Mouse (Mus musculus) layer of hippocampus, adult 9-11 months (tissue): ENCODE measurements around the gene Usp48.

Experiments used
- DNase-seq: peaks from one replicate; pipeline ENCODE4 v3.0.0; 2022

Usp48 gene

DNA sequence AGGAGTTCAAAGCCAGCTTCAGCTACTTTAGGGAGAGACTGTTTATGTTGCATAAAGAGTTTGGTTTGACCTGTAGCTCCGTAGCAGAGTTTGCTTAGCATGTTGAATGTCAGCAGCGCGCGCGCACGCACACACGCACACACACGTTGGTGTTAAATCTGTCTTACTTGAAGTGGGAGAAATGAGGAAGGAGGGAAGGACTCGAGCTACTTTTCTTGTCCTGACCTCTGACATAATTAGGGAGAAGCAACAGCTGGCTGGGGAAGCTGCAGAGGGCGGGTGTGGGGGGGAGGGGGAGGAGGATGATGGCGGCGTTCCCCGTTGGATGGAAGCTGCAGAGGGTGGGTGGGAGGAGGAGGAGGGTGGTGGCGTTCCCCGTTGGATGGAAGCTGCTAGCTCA, 16.7 kb downstream of the Usp48 start:
- no peak for DNase-seq

DNA sequence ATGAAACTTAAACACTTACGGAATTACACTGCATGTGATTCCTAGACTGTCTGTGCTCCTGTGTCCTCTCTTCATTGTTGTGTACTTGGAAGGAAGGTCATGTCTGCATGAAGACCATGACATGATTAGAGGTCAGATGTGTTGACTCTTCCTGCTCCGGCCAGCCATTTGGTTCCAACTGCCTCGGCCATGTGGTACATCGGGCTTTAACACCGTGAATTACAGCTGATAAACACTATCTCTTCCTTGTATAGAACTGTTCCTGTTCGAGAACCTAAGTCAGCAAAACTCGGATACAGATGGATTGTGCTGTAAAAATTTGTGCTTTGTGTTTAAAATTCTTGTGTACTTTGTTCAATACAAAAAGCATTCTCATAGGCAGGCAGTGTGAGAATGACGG, 29.3 kb downstream of the Usp48 start:
- DNase-seq: no peak

DNA sequence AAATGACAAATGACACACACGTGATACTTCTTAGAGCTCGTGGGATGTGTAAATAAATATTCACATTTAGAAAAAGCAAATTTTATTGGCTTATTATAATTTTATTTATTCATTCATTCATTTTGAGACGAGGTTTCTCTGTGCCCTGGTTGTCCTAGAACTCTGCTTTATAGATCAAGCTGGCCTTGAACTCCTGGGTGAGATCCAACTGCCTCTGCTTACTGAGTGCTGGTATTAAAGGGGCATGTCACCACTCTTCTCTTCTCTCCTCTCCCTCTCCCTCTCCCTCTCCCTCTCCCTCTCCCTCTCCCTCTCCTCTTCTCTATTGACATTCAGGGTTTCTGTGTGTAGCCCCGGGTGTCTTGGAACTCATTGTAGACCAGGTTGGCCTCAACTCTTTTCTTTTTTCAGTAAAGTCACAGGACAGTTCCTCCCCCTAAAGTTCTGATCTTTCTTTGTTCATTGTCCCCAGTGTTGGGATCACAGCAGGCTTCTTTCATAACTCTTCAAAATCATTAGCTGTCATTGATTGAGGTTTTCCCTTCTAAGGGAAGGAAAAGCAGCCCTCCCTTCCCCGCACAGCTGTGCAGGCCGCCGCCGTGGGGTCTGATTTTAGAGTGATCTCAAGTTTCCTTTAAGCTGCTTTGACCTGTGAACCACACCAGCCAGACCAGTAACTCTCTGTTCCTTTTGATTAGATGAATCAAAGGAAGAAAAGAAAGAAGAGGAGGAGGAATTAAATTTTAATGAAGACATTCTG, 34.1 kb downstream of the Usp48 start:
- no peak for DNase-seq

DNA sequence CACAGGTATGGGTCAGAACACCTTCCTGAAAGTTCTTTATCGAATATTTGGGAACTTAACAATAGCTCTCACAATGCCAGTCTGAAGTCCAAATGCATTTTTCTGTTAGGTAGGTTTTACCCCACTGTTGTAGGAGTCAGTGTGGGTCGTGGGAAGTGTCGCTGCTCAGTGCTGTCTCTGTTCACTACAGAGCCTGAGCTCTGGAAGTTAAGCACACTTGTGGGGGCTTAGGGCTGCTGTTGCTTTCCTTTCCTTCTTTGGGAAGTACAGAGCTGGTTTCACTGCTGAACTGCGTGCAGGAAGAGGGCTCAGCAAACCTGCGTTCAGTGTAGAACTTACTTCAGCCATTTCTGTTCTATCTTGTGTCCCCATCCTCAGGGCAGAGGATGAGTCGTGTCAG, 34.8 kb downstream of the Usp48 start:
- no peak for DNase-seq

DNA sequence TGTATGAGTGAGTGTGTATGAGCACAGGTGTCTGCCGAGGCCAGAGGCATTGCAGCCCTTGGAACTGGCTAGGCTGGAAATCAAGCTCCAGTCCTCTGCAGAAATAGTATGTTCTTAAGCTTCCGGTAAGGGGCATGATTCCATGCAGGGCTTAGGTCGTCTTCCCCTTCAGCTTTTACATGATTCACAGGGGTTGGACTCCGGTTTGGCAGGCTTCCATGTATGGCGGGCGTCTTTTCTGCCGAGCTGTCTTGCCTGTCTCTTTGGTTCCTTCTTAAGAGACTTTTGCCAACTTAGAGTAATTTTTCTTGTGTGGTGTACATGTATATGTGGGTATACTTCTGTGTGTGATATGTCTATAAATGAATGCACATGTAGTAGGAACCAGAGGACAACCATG, 35.8 kb downstream of the Usp48 start:
- no peak for DNase-seq

DNA sequence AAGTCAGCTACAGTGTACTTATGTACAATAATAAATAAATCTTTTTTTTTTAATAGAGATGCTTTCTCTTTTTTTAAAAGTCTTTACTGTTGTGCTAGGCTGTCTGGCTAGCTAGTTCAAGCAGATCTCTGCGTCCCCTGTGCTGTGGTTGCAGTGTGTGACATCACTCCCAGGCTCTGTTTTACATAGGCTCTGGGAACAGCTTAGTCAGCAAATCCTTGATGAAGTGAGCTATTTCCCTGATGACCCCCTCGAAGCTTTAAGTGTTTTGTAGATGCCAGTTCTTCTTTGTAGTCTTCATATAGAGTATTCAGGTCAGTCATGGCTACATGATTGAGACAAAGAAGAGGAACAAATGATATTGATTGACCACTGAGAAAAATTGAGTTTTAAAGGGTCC, 36.6 kb downstream of the Usp48 start:
- no peak for DNase-seq

DNA sequence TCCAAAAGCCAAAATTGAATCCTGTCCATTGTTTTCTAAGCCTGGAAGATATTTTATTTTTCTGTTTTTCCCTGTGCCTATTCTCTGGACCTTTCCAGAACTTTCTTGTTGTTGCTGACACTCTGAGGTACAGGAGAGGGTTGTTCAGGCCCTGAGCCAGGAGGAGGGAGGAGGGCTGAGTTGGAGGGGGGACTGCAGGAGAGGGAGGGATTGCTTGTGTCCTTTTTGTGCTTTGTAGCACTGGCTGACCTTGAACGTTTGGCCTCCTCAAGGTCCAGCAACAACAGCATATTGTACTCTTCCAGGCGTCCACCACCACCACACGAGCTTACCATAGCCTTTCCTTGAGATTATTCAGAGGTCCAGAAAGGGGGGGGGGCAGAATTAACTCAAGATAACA, 38.0 kb downstream of the Usp48 start:
- no peak for DNase-seq

DNA sequence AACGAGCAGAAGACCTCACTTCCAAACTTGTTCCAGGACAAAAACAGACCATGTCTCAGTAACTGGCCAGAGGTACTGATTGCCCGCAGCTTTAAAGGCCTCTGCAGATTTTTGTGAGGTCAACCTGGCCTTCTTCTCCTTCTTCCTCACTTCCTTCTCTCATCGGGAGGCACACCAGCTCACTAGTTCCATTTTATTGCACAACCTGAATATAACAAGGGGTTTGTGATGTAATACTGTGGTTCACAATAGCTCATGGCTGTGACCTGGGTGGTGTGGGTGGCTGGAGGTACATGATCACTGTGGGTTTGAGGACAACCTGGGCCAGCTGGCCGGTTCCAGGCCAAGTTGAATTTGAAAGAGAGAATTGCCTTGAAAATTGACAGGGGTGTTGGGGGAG, 39.8 kb downstream of the Usp48 start:
- no peak for DNase-seq

DNA sequence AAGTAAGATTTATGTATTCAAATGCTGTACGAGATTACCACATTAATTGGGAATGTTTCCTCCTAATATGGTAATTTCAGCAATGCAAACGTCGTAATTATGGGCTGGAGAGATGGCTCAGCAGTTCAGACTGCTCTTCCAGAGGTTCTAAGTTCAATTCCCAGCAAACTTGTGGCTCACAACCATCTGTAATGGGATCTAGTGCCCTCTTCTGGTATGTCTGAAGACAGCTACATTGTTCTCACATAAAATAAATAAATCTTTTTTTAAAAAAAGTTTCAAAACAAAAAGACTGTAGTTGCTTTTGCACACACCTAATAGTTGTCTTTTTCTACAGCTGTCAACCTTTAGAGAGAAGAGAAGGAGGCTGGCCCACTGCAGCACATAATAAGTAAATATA, 43.0 kb downstream of the Usp48 start:
- DNase-seq: no peak

DNA sequence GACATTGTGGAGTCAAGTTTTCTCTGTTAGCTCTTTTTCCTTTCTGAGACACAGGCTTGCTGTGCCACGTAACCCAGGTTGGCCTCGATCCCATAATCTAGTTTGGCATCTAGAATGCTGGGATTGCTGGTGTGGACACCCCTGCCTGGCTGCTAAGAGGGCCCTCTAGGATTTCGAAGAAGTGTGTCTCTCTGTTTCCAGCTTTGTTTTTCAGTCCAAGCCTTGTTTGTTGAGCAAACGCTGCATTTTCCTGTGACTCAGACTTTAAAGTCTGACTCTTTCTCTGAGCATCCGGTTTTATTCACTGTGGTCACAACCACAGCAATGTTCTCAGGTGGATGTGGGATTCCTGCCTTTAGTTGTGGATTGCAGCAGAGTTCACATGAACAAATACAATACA, 48.0 kb downstream of the Usp48 start:
- no peak for DNase-seq

DNA sequence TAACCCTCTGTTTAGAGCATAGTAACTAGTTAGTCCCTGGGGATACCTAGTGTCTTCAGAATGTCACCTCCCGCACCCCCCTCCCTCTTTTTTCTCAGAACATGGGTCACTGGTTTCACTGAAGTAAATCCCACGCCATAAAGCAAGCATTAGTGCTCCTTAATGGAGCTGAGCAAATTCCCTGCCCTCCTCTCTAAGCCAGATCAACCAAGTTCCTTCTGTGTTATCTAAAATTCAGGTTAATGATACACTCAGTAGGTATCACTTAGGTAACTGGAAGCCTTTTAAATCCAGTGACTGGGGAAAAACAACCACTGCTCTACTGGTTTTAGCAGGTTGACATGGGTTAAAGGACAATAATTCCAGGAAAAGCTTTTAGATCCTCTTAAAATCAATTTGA, 48.5 kb downstream of the Usp48 start:
- DNase-seq: no peak

DNA sequence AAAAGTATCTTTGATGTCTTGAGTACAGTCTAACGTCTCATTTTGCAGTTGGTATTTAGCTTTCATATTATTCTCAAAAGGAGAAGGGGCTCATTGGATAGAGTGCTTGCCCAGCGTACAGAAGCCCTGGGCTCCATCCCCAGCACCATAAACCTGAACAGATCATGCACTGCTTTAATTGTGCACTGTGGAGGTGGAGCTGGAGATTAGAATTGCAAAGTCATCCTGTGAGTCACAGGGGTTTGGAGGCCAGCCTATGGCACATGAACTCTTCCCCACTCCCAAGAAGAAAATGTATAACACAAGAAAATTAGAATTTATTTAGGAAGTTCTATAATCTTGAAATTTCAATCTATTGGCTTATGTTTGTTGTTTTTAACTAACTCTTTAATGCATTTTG, 49.9 kb downstream of the Usp48 start:
- DNase-seq: no peak

DNA sequence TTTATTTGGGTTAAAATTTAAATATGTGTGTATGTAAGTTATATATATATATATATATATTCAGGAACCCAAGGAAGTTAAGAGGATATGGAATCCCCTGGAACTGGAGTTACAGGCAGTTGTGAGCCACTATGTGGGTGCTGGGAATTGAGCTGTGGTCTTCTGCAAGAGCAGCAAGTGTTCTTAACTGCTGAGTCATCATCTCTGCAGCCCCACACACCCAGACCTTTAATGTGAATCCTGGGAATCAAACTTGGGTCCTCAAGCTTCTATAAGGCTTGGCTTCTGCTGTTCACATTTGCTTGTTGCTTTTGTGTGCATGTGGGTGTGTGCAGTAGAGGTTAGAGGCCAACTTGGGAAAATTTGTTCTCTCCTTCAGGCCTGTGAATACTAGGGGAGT, 52.7 kb downstream of the Usp48 start:
- no peak for DNase-seq

DNA sequence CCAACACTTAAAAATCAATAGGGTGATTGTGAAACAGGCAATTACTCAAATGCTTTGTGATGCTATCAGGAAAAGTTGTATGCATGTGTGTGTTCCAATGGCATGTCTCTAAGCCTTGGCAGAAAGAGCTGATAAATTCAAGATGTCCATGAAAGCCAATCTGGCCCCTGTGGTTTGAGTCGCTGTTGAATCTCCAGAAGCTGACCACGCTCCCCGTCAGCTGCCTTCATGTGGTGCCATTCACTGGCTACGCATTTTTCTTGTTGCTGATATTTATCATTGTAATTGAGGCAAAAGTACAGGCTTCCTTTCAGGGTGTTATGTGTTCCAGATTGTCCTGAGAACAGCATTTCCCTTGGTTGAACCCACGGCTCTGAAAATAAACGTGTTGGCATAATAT, 54.1 kb downstream of the Usp48 start:
- DNase-seq: no peak

DNA sequence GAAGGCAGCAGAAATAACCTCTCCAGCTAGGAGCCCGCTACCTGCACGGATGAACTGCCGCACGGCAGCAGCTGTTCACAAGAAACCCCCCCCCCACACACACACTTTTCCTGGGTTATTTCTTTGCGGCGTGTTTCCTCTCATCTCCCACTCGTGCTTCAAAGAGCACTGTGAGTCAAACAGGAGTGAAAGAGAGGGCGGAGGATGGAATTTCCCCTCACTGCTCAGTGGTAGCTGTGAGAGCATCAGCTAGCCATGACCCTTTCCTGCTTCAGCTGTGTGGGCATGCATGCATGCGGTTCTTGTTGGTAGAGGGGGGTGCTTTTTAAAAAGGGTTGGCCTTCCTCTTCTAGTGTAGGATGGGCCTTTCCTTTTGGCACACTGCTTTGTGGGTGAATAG, 54.7 kb downstream of the Usp48 start:
- DNase-seq: no peak

DNA sequence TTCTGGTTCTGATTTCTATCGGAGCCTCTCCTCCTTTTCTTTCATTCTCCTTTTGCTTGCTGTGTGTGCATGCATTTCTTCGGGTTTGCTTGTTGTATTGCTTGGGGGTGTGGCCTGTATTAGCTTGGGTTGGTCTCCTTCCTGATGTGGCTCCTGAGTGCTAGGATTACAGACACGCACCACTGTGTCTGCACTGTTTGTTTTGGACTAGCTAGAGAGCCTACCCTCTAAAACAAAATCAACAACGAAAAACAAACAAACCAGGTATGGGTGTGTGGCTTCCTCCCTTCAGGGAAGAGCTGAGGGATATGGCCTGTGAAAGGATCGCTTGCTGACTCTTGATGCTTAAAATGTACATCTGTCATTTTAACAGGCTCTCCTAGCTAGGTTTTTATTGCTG, 57.4 kb downstream of the Usp48 start:
- no peak for DNase-seq

DNA sequence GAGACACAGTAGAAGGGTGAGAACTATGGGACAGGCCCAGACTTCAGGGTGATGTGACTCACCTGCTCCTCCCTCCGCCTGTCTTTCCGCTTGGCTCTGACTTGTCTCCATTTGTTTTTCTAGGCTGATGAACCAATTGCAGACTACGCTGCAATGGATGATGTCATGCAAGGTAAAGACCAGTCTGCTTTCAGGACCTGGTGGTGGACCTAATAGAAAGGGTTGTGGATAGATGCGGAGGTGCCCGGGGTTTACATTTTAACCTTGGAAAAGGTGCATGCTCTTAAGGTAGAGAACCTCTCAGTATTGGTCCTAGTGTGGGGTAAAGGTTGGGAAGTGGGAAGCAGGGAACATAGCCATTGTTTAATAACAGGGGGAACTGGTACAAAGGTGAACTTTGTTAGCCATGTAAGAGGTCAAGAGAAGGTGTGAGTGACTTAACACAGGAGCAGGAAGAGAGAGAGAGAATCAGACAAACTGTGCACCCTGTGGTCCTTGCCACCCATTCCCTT, 59.3 kb downstream of the Usp48 start:
- DNase-seq: no peak

DNA sequence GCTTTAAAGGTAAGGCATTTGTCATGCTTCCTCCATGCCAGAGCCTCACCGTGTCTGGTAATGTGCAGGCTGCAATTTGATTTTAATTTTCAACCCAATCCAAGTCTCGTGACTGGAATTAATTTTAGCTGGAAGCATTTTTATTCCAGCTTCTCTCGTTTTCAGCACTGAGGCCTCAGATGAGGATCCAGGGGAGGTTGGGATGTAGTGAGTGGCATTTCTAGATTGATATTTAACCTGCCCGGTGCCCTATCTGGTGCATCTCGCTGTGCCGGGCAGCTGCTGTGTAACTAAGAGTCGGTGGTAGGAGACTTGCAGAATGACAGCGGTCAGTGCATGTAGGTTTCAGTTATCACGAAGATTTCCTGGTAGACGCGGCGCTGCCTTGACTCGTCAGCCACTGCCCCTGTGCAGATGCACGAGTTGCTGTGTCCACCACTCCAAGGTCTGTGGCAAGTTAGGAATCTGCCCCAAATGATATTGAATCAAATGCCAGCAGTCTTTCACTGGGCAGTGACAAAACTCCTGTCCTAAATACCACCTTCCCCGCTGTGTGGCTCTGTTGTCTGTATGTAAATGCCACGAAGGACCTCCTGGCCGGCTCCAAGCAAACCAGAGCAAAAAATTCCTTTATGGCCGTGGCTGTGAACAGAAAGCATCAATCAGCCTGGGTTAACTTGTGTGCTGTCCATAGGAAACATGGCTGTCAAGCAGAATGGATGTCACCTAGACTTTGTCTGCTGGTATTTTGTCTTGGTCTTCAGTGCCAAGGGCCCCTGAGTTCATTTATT, 61.9 kb downstream of the Usp48 start:
- DNase-seq: no peak

DNA sequence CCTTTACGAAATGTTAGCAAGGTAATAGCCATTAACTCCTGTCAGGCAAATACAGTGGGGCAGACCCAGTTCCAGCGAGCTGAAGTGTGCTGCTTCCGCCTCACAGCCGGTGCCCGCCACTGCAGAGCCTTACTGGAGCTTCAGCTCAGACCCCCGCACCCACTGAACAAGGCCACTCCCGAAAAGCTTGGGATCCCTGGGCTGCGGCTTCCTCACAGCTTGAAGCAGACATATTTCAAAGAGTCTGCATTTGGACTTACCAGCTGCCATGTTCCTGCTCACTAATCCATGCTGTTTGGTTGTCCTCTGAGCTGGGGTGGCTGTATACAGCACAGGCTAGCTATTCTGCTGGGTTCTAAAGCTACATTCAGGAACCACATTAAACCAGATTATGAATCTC, 64.1 kb downstream of the Usp48 start:
- DNase-seq: no peak

DNA sequence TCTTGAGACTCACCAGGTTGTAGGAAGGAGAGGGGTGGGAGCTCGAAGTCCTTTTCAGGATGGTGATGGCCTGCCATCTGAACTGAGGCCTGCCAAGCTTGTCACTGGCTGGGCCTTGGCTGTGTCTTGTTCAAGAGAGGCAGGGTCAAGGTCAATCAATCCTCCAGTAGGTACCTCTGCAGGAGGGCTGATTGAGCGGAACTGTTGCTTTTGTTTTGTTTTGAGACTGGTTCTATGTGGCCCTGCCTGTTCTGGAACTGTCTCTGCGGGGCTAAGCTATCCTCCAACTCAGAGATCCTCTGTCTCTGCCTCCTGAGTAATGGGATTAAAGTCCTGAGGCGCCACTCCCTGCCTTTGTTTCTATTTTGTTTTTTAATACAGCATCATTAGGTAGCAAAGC, 66.0 kb downstream of the Usp48 start:
- no peak for DNase-seq

DNA sequence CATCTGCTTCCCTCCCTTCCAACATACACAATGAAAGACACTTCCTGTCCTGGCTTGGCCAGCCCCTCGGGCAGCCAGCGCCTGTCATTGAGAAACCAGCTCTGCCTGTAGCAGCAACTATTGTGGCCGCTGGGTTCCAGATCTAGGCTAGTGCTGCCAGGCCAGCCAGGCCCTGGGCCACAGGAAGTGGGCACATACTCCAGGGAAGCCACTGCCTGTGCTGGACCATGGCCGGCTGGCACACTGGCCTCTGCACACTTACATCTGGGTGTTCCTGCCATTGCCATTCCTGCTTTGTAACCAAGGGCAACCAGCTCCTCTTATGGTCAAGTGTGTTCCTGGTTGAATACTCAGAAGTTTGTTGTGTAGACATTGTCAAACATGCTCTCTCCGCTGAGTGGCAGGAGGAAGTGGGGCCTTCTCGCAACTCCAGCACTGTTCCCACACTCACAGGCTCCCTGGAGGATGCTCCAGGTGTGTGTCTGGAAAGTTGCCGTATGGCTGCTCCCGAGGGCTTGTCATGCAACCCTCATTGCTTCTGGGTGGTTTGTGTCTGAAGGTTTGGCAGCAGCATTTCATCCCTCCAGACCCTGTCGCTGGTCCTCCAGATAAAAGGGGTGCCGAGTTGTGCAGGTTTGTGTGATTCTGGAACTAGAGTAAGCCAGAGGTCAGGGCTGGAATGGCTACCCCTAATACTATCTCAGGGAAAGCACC, 67.0 kb downstream of the Usp48 start:
- DNase-seq: no peak

DNA sequence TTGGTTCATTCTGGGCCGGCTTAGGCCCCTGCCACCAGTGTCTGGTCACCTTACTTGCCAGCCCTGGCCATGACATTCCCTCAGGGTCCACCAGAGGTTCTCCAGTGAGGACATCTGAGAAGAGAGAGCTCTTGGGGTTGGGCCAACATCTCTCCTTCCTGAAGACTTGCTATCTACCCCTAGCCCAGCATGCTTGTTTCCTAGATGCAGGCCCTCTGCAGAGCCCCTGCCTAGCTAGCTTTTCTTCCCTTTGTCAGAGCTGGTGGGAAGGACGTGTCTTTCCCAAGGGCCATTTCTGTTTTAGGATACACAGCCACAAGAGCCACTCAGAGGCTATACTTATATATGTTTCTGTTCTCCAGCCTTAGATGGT, 67.5 kb downstream of the Usp48 start:
- DNase-seq: no peak

DNA sequence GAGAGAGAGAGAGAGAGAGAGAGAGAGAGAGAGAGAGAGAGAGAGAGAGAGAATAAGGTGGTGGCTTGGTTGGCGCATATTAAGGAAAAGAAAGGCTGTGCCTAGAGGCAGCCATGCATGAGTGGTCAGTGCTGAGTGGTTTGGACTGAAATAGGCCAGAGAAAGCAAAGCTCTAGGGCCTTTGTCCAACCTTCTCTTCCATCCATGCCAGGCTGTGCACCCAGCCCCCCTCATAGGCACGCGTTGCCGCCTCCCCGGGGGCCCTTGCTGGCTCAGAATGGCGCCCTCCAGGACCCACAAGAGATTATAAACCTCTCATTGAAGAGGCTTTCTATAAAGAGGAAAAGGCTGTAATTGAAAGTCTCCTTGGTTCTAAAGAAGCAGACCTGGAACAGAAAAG, 68.0 kb downstream of the Usp48 start:
- no peak for DNase-seq

DNA sequence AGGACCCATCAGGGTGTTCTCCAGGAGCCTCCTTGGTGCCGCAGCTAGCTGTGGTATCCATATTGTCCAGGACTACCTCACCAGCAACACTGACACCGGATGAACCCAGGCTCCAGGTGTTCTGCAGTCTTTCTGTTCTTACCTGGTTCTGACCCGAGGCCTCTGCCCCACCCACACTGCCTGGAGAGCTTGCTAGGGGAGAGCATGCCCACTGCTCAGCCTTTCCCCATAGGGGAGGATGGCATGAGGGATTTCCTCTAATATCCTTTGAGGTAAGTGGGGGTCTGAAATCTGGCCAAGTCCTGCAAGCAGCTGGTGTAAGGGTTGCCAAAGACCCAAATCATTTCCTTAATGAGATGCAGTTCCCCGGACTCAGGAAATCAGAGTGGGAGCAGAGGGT, 69.9 kb downstream of the Usp48 start:
- no peak for DNase-seq
